Mouse (Mus musculus): ENCODE results near the gene Gm49380.

GRCm38 (mm10) chr9:44079997-44080780, 33.1 kb downstream of the Gm49380 start:
- TF ChIP-seq CTCF (IDR thresholded peaks at IDR 0.05; ENCODE audit: low read depth) = no peak
- TF ChIP-seq EP300 (optimal IDR thresholded peaks at IDR 0.05) = no peak
